Mouse (Mus musculus) kidney, embryonic 15.5 days (tissue): ENCODE measurements around the gene Caly. TPM values are rescaled to one million over a fixed set of nuclear protein-coding genes. Genes with fewer than 3 reads are reported as not detected.
A peak's percentile ranks its signal among the peaks of the same experiment; 100 is the strongest.

ENCODE experiments used
- ATAC-seq: fragments of 200-750 bp; cut with Nextera tagmentation; replicated peaks from 2 replicates; pipeline ENCODE4 v1.8.0; 2017; ENCODE audit warnings: moderate TSS enrichment; ENCODE audit not compliant: low FRiP score
- H3K27ac ChIP-seq: fragments of 300-500 bp; sonication (generic); 2 replicates; pipeline ENCODE4 v1.5.1; 2015; ENCODE audit warnings: mild to moderate bottlenecking, inconsistent platforms
- H3K27me3 ChIP-seq: fragments of 300-500 bp; sonication (generic); 2 replicates; pipeline ENCODE4 v1.6.1; 2015; ENCODE audit warnings: inconsistent platforms
- H3K36me3 ChIP-seq: fragments of 300-500 bp; sonication (generic); 2 replicates; pipeline ENCODE4 v1.6.1; 2015; ENCODE audit warnings: inconsistent platforms
- H3K4me1 ChIP-seq: fragments of 300-500 bp; sonication (generic); 2 replicates; pipeline ENCODE4 v1.6.1; 2015; ENCODE audit warnings: inconsistent platforms
- H3K4me2 ChIP-seq: fragments of 300-500 bp; sonication (generic); 2 replicates; pipeline ENCODE4 v1.6.1; 2015; ENCODE audit warnings: moderate library complexity, mild to moderate bottlenecking, inconsistent platforms
- H3K4me3 ChIP-seq: fragments of 300-500 bp; sonication (generic); replicated peaks from 2 replicates; pipeline ENCODE4 v1.5.1; 2015; ENCODE audit warnings: mild to moderate bottlenecking, inconsistent platforms
- H3K9ac ChIP-seq: fragments of 300-500 bp; sonication (generic); 2 replicates; pipeline ENCODE4 v1.6.1; 2015; ENCODE audit warnings: mild to moderate bottlenecking, inconsistent platforms
- H3K9me3 ChIP-seq: fragments of 300-500 bp; sonication (generic); replicated peaks from 2 replicates; pipeline ENCODE4 v1.6.1; 2016; ENCODE audit warnings: inconsistent platforms
- WGBS: fragments of 180-500 bp; shearing (Covaris S2); methylation state at CpG from one replicate; pipeline ENCODE4 v1.1.7; 2015; ENCODE audit warnings: mixed read lengths; 5-methylcytosine and 5-hydroxymethylcytosine counted together
- polyA plus RNA-seq: library from polyadenylated mRNA; unstranded; fragments of >200 nt; fragmentation: Nextera tagmentation; extraction: Ambion mirVana; gene quantifications from 2 replicates; pipeline ENCODE4 v1.2.1, GENCODE M21; 2015

Caly gene
- polyA plus RNA-seq, 1 experiment from 2014 or later = 2.1 TPM

- H3K4me3 ChIP-seq = peak overlapping the region; percentile 19
- H3K9me3 ChIP-seq = no peaks in the 10 kb centered on the region
- peaks cover 54% of the 10 kb centered on the region for H3K27me3 ChIP-seq
- H3K36me3 ChIP-seq = no peaks in the 10 kb centered on the region
- WGBS = 4% methylated on average over 24 of the region's 24 CpGs
- H3K4me2 ChIP-seq = peak overlapping the region; percentile 50
- no peak overlapping the region for H3K9ac ChIP-seq
- ATAC-seq = peak; percentile 68
- no peak overlapping the region for H3K27ac ChIP-seq
- H3K4me1 ChIP-seq = peaks cover 21% of the 10 kb centered on the region
Measured at GRCm38 (mm10) chr7:140080503-140081156, 1.7 kb downstream of the Caly start.

GRCm38 (mm10) chr7:140078711-140079110 lies 3.6 kb downstream of the Caly start:
- no peaks in the 10 kb centered on the region for H3K9me3 ChIP-seq
- no peak overlapping the region for H3K27ac ChIP-seq
- H3K27me3 ChIP-seq = peaks cover 57% of the 10 kb centered on the region
- peaks cover 21% of the 10 kb centered on the region for H3K4me1 ChIP-seq
- H3K4me3 ChIP-seq = no peak overlapping the region
- 4% methylated on average over 5 of the region's 5 CpGs for WGBS
- H3K9ac ChIP-seq = no peak overlapping the region
- no peak overlapping the region for H3K4me2 ChIP-seq
- ATAC-seq = no peak
- H3K36me3 ChIP-seq = no peaks in the 10 kb centered on the region

DNA sequence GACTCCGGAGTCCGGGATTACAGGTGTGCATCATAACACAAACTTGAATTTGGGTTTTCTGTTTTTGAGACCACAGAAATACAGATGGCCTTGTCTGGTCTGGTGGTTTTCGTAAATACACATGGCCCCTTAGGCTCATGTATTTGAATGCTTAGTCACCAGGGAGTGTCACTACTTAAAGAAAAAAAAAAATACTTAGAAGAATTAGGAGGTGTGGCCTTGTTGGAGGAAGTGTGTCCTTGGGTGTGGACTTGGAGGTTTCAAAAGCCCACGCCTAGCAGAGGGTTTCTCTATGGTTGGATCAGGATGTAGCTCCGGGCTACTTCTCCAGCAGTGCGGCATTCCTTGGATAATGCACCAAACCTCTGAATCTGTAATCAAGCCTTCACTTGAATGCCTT lies 4.7 kb downstream of the Caly start:
- no peaks in the 10 kb centered on the region for H3K9me3 ChIP-seq
- no peak overlapping the region for H3K4me3 ChIP-seq
- peaks cover 21% of the 10 kb centered on the region for H3K4me1 ChIP-seq
- no peak overlapping the region for H3K27ac ChIP-seq
- no peaks in the 10 kb centered on the region for H3K36me3 ChIP-seq
- H3K27me3 ChIP-seq = peaks cover 60% of the 10 kb centered on the region
- no peak overlapping the region for H3K4me2 ChIP-seq
- 78% methylated on average over 6 of the region's 6 CpGs for WGBS
- no peak overlapping the region for H3K9ac ChIP-seq
- no peak for ATAC-seq

GRCm38 (mm10) chr7:140070042-140070711 lies 12.2 kb downstream of the Caly start:
- peak overlapping the region; percentile 62 for H3K4me2 ChIP-seq
- peak overlapping the region; percentile 42; the same call in 1 of the 2 replicates for H3K9ac ChIP-seq
- H3K27ac ChIP-seq = no peak overlapping the region
- H3K4me3 ChIP-seq = peak overlapping the region; percentile 36
- peaks cover 8% of the 10 kb centered on the region; the same call in 1 of the 2 replicates for H3K4me1 ChIP-seq
- H3K27me3 ChIP-seq = peaks cover 23% of the 10 kb centered on the region; the same call in 1 of the 2 replicates
- no peaks in the 10 kb centered on the region for H3K9me3 ChIP-seq
- ATAC-seq = no peak
- no peaks in the 10 kb centered on the region for H3K36me3 ChIP-seq
- 36% methylated on average over 39 of the region's 39 CpGs for WGBS

DNA sequence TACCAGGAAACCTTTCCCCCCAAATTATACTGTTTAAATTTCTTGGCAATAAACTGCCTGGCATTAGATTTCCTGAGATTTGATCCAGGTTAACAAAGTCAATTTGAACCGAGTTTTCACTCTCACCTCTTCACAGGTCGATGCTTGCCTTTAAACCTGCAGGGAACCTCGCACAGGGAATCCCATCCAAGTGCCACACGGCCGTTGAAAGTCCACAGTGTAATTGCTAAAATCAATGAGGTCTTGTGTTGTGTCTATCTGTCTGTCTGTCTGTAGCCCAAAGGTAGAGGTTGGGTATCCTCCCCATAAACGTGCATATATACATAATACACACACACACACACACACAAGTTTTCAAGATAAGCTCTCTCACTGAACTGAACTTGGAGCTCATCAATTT lies 15.0 kb downstream of the Caly start:
- Histone ChIP-seq H3K4me3 (no peak overlapping the region), H3K9ac (no peak overlapping the region), H3K9me3 (no peaks in the 10 kb centered on the region), H3K4me1 (peaks cover 8% of the 10 kb centered on the region; the same call in 1 of the 2 replicates), H3K4me2 (no peak overlapping the region), H3K36me3 (no peaks in the 10 kb centered on the region), H3K27me3 (peaks cover 39% of the 10 kb centered on the region), H3K27ac (no peak overlapping the region)
- no peak for ATAC-seq
- 58% methylated on average over 6 of the region's 6 CpGs for WGBS

DNA sequence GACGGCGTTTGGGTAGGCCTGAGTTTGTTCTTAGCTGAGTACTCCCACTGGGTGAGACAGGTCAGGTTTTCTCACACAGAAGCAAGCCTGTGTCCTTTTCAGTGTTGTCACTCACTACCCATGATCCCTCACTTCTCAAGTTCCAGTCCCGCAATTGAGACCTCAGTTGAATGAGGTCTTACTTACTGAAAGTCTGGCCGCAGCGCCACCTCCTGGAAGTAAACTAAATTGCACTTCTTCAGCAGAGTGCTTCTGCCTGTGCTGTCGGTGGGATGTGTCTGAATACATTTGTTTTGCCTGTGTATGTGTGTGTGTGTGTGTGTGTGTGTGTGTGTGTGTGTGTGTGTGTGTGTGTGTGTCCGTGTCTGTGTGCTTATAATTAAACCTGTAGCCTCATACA lies 19.3 kb downstream of the Caly start:
- ATAC-seq = no peak
- no peak overlapping the region for H3K4me3 ChIP-seq
- no peak overlapping the region for H3K9ac ChIP-seq
- peaks cover 65% of the 10 kb centered on the region for H3K27me3 ChIP-seq
- H3K36me3 ChIP-seq = no peaks in the 10 kb centered on the region
- H3K4me2 ChIP-seq = no peak overlapping the region
- H3K9me3 ChIP-seq = no peaks in the 10 kb centered on the region
- H3K4me1 ChIP-seq = peaks cover 24% of the 10 kb centered on the region
- whole genome bisulfite sequencing = 18% methylated on average over 7 of the region's 7 CpGs
- H3K27ac ChIP-seq = no peak overlapping the region

DNA sequence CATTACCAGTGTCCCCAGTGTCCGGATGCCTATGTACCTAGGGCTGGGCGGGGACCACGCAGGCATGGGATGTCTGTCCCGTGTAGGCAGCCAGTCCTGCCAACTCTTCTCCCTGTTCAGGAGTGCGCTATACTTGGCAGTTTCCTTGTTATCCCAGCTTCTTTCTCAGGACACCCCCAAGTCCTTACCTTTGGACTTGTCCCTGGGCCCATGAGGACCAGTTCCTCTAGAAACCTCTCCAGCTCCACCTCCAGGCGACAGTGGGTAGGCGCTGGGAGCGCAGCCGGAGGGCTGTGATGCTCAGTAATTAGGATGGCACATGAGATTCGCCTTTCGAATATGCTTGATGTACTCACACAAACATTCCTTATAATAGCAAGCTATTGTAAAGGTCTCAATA lies 20.0 kb downstream of the Caly start:
- Histone ChIP-seq H3K27me3 (peaks cover 73% of the 10 kb centered on the region), H3K36me3 (no peaks in the 10 kb centered on the region), H3K9ac (no peak overlapping the region), H3K9me3 (no peaks in the 10 kb centered on the region), H3K4me2 (no peak overlapping the region), H3K4me1 (peaks cover 31% of the 10 kb centered on the region), H3K4me3 (no peak overlapping the region), H3K27ac (no peak overlapping the region)
- ATAC-seq = no peak
- WGBS = 16% methylated on average over 11 of the region's 11 CpGs

- Histone ChIP-seq H3K27ac (no peak overlapping the region), H3K36me3 (no peaks in the 10 kb centered on the region), H3K9me3 (no peaks in the 10 kb centered on the region), H3K27me3 (peaks cover 78% of the 10 kb centered on the region), H3K4me2 (peak overlapping the region; percentile 88), H3K4me3 (peak overlapping the region; percentile 46), H3K4me1 (peaks cover 31% of the 10 kb centered on the region), H3K9ac (0 out of 2 replicates have a peak overlapping the region, but pooled peaks have one; percentile 39)
- ATAC-seq = 0 out of 2 replicates have a peak, but pooled peaks have one; percentile 16
- 3% methylated on average over 6 of the region's 6 CpGs for WGBS
Measured at GRCm38 (mm10) chr7:140061832-140062130, 20.6 kb downstream of the Caly start.

DNA sequence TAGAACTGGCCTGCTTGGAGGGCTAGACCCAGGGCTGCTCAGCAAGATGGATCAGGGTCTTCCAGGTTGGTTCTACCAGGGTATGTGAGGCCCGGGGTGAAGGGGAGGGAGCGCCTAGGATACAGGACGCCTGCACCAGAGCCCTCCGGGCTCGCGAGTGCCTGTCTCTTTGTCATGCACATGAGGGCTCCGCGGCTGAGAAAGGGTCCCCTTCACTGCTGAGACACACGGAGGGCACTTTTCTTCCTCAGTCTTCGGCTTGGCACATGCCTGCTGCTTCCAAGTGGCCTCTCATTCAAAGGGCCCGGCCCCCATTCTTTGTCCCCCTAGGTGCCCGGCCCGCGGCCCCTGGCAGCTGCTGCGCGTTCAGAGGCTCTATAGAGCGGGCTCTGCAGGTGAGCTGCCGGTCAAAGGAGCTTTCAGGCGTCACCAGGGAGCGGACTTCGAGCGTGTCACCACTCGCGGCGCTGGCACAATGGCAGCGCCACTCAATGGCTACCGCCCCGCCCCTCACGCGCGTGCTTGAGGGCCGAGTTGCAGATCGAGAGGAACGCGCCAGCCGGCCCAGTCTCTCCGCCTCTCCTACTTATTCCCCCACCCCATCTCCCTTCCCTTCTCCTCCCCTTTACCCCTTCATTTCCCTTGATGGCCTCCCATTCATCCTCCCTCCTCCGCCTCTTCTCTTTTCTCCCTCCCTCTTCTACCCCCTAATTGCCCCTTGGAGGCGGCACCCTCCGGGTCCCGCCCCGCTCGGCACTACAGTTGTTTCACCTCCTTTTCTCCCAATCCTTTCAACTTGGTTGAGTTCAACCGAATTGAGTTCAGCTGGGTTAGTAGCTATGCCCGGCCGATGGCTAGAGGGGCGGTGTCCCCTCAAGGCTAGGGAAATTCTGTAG lies 21.2 kb downstream of the Caly start:
- H3K27me3 ChIP-seq = peaks cover 84% of the 10 kb centered on the region
- peak overlapping the region; percentile 39 for H3K9ac ChIP-seq
- H3K27ac ChIP-seq = no peak overlapping the region
- H3K4me3 ChIP-seq = peak overlapping the region; percentile 46
- H3K36me3 ChIP-seq = no peaks in the 10 kb centered on the region
- H3K4me1 ChIP-seq = peaks cover 31% of the 10 kb centered on the region
- H3K4me2 ChIP-seq = peak overlapping the region; percentile 88
- 0 out of 2 replicates have a peak, but pooled peaks have one; percentile 10 for ATAC-seq
- 1% methylated on average over 47 of the region's 47 CpGs for WGBS
- no peaks in the 10 kb centered on the region for H3K9me3 ChIP-seq

DNA sequence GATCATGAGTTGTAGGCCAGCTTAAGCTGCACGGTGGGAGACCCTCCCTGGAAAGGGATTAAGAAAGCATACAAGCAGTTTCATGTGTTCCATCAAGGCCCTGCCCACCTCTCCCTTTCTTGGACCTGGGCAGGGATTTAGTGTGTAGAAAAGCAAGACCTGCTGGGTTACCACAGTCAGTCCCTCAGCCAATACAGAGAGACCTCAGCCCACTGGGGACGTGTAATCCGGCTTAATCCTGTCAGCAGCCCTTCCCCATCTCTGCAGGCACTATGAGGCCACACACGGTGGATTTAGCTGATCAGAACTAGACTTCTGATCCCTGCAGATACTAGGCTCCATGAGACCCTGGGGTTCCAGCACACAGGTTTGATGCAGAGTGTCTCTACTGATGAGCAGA lies 22.7 kb downstream of the Caly start:
- H3K36me3 ChIP-seq = no peaks in the 10 kb centered on the region
- H3K4me1 ChIP-seq = peaks cover 31% of the 10 kb centered on the region
- no peaks in the 10 kb centered on the region for H3K9me3 ChIP-seq
- H3K9ac ChIP-seq = no peak overlapping the region
- ATAC-seq = no peak
- no peak overlapping the region for H3K4me3 ChIP-seq
- H3K27me3 ChIP-seq = peaks cover 95% of the 10 kb centered on the region
- no peak overlapping the region for H3K4me2 ChIP-seq
- 54% methylated on average over 4 of the region's 4 CpGs for WGBS
- H3K27ac ChIP-seq = no peak overlapping the region

DNA sequence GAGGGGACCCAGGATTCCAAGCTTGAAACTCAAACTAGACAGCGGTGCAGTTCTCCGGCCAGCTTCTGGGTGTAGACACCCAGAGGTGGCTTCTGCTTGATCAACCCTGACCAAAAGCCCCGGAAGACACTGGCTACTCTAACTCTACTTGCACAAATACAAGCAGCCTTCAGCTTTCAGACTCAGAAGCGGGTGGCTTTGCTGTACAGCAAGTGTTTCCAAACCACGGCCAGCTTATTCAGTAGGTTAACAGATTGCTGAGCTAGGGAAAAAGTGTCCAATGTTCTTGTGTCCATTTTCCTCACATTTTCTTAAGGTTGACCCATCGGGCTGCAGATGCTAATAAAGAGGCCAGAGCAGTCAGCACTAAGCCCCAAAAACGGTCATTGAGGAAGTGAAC lies 23.8 kb downstream of the Caly start:
- peaks cover 31% of the 10 kb centered on the region for H3K4me1 ChIP-seq
- 16% methylated on average over 7 of the region's 7 CpGs for WGBS
- no peaks in the 10 kb centered on the region for H3K36me3 ChIP-seq
- no peak for ATAC-seq
- no peak overlapping the region for H3K27ac ChIP-seq
- H3K4me3 ChIP-seq = peak overlapping the region; percentile 49
- H3K4me2 ChIP-seq = peak overlapping the region; percentile 78
- peak overlapping the region; percentile 21; the same call in 1 of the 2 replicates for H3K9ac ChIP-seq
- peaks cover 93% of the 10 kb centered on the region for H3K27me3 ChIP-seq
- no peaks in the 10 kb centered on the region for H3K9me3 ChIP-seq
